Mouse (Mus musculus): ENCODE measurements around the gene Hs3st3a1. TPM values are rescaled to one million over a fixed set of nuclear protein-coding genes. Genes with fewer than 3 reads are reported as not detected.

The Hs3st3a1 gene
- polyA plus RNA-seq, 1 experiment from 2014 or later: 1.4 TPM

Other genes starting within 250 kb of the Hs3st3a1 start
- 1.3 and 1.4 TPM in 2 replicates for gene F930015N05Rik, start 1.3 kb downstream of the Hs3st3a1 start, polyA plus RNA-seq (2015; fragmentation: Nextera tagmentation; extraction: Ambion mirVana)

Data from hindbrain, embryonic 15.5 days (tissue).